Mouse (Mus musculus) intestine, embryonic 15.5 days (tissue): ENCODE data around the gene Tial1. TPM values are rescaled to one million over a fixed set of nuclear protein-coding genes. Genes with fewer than 3 reads are reported as not detected.

ENCODE experiments used
- ATAC-seq: fragments of 200-750 bp; cut with Nextera tagmentation; 2 replicates; pipeline ENCODE4 v1.8.0; 2017; ENCODE audit warnings: moderate TSS enrichment, moderate library complexity
- H3K27ac ChIP-seq: fragments of 300-500 bp; sonication (generic); 2 replicates; pipeline ENCODE4 v1.5.1; 2015; ENCODE audit warnings: mild to moderate bottlenecking, inconsistent platforms
- H3K27me3 ChIP-seq: fragments of 300-500 bp; sonication (generic); replicated peaks from 2 replicates; pipeline ENCODE4 v1.6.1; 2015; ENCODE audit warnings: inconsistent platforms
- H3K36me3 ChIP-seq: fragments of 300-500 bp; sonication (generic); 2 replicates; pipeline ENCODE4 v1.6.1; 2015; ENCODE audit warnings: inconsistent platforms
- H3K4me1 ChIP-seq: fragments of 300-500 bp; sonication (generic); replicated peaks from 2 replicates; pipeline ENCODE4 v1.6.1; 2015; ENCODE audit warnings: inconsistent platforms
- H3K4me2 ChIP-seq: fragments of 300-500 bp; sonication (generic); replicated peaks from 2 replicates; pipeline ENCODE4 v1.6.1; 2015; ENCODE audit warnings: mild to moderate bottlenecking, inconsistent platforms
- H3K4me3 ChIP-seq: fragments of 300-500 bp; sonication (generic); replicated peaks from 2 replicates; pipeline ENCODE4 v1.5.1; 2015; ENCODE audit warnings: inconsistent platforms
- H3K9ac ChIP-seq: fragments of 300-500 bp; sonication (generic); 2 replicates; pipeline ENCODE4 v1.6.1; 2015; ENCODE audit warnings: inconsistent platforms
- H3K9me3 ChIP-seq: fragments of 300-500 bp; sonication (generic); 2 replicates; pipeline ENCODE4 v1.6.1; 2016; ENCODE audit warnings: inconsistent platforms
- WGBS: fragments of 180-500 bp; shearing (Covaris S2); methylation state at CpG from one replicate; pipeline ENCODE4 v1.1.7; 2015; 5-methylcytosine and 5-hydroxymethylcytosine counted together
- polyA plus RNA-seq: library from polyadenylated mRNA; unstranded; fragments of >200 nt; fragmentation: Nextera tagmentation; extraction: Ambion mirVana; gene quantifications from 2 replicates; pipeline ENCODE4 v1.2.1, GENCODE M21; 2015

Gene Tial1
- polyA plus RNA-seq, 1 experiment from 2014 or later: 24.2 TPM

- H3K9ac ChIP-seq: no peak overlapping the region
- ATAC-seq: no peak
- 0 out of 2 replicates have a peak, but pooled peaks cover 6% of the 10 kb centered on the region for H3K36me3 ChIP-seq
- no peak overlapping the region for H3K27ac ChIP-seq
- no peaks in the 10 kb centered on the region for H3K27me3 ChIP-seq
- H3K9me3 ChIP-seq: no peaks in the 10 kb centered on the region
- no peak overlapping the region for H3K4me3 ChIP-seq
- no peaks in the 10 kb centered on the region for H3K4me1 ChIP-seq
- no peak overlapping the region for H3K4me2 ChIP-seq
- 96% methylated on average over 2 of the region's 2 CpGs for WGBS
Measured at GRCm38 (mm10) chr7:128440584-128440983, 20.9 kb downstream of the Tial1 start.

GRCm38 (mm10) chr7:128439251-128439650, 22.3 kb downstream of the Tial1 start:
- 0 out of 2 replicates have a peak, but pooled peaks cover 4% of the 10 kb centered on the region for H3K36me3 ChIP-seq
- no peaks in the 10 kb centered on the region for H3K27me3 ChIP-seq
- ATAC-seq: no peak
- no peak overlapping the region for H3K9ac ChIP-seq
- H3K4me1 ChIP-seq: no peaks in the 10 kb centered on the region
- WGBS: 93% methylated on average over 6 of the region's 6 CpGs
- no peak overlapping the region for H3K4me3 ChIP-seq
- no peaks in the 10 kb centered on the region for H3K9me3 ChIP-seq
- H3K27ac ChIP-seq: no peak overlapping the region
- no peak overlapping the region for H3K4me2 ChIP-seq

- Histone ChIP-seq H3K4me1 (no peaks in the 10 kb centered on the region), H3K4me3 (no peak overlapping the region), H3K36me3 (0 out of 2 replicates have a peak, but pooled peaks cover 3% of the 10 kb centered on the region), H3K27me3 (no peaks in the 10 kb centered on the region), H3K9ac (no peak overlapping the region), H3K27ac (no peak overlapping the region), H3K9me3 (no peaks in the 10 kb centered on the region), H3K4me2 (no peak overlapping the region)
- ATAC-seq: no peak
Measured at GRCm38 (mm10) chr7:128438131-128438530, 23.4 kb downstream of the Tial1 start.

GRCm38 (mm10) chr7:128433213-128433612, 28.3 kb downstream of the Tial1 start:
- H3K27ac ChIP-seq: no peak overlapping the region
- H3K4me1 ChIP-seq: no peaks in the 10 kb centered on the region
- H3K27me3 ChIP-seq: no peaks in the 10 kb centered on the region
- H3K9me3 ChIP-seq: no peaks in the 10 kb centered on the region
- WGBS: 43% methylated on average over 1 of the region's 1 CpGs
- no peak for ATAC-seq
- H3K4me3 ChIP-seq: no peak overlapping the region
- H3K36me3 ChIP-seq: no peaks in the 10 kb centered on the region
- no peak overlapping the region for H3K9ac ChIP-seq
- H3K4me2 ChIP-seq: no peak overlapping the region

GRCm38 (mm10) chr7:128432574-128432973, 28.9 kb downstream of the Tial1 start:
- Histone ChIP-seq H3K27me3 (no peaks in the 10 kb centered on the region), H3K9ac (no peak overlapping the region), H3K4me1 (no peaks in the 10 kb centered on the region), H3K27ac (no peak overlapping the region), H3K9me3 (no peaks in the 10 kb centered on the region), H3K4me2 (no peak overlapping the region), H3K36me3 (no peaks in the 10 kb centered on the region), H3K4me3 (no peak overlapping the region)
- 72% methylated on average over 10 of the region's 10 CpGs for WGBS
- no peak for ATAC-seq

- Histone ChIP-seq H3K9me3 (no peaks in the 10 kb centered on the region), H3K9ac (no peak overlapping the region), H3K4me3 (no peak overlapping the region), H3K36me3 (no peaks in the 10 kb centered on the region), H3K27me3 (peaks cover 28% of the 10 kb centered on the region), H3K27ac (no peak overlapping the region), H3K4me1 (peaks cover 9% of the 10 kb centered on the region), H3K4me2 (no peak overlapping the region)
- whole genome bisulfite sequencing: 71% methylated on average over 3 of the region's 3 CpGs
- no peak for ATAC-seq
Measured at GRCm38 (mm10) chr7:128422491-128422890, 39.0 kb downstream of the Tial1 start.

- H3K27ac ChIP-seq: no peak overlapping the region
- no peaks in the 10 kb centered on the region for H3K9me3 ChIP-seq
- WGBS: 78% methylated on average over 7 of the region's 7 CpGs
- H3K4me1 ChIP-seq: peaks cover 16% of the 10 kb centered on the region
- no peaks in the 10 kb centered on the region for H3K36me3 ChIP-seq
- peaks cover 31% of the 10 kb centered on the region for H3K27me3 ChIP-seq
- H3K4me2 ChIP-seq: no peak overlapping the region
- ATAC-seq: no peak
- H3K9ac ChIP-seq: no peak overlapping the region
- H3K4me3 ChIP-seq: no peak overlapping the region
Measured at GRCm38 (mm10) chr7:128421701-128422100, 39.8 kb downstream of the Tial1 start.

GRCm38 (mm10) chr7:128419690-128420089, 41.8 kb downstream of the Tial1 start:
- H3K27me3 ChIP-seq: peaks cover 39% of the 10 kb centered on the region
- no peaks in the 10 kb centered on the region for H3K36me3 ChIP-seq
- H3K4me2 ChIP-seq: no peak overlapping the region
- WGBS: 31% methylated on average over 9 of the region's 9 CpGs
- ATAC-seq: no peak
- H3K9me3 ChIP-seq: no peaks in the 10 kb centered on the region
- H3K9ac ChIP-seq: no peak overlapping the region
- peaks cover 16% of the 10 kb centered on the region for H3K4me1 ChIP-seq
- H3K4me3 ChIP-seq: no peak overlapping the region
- no peak overlapping the region for H3K27ac ChIP-seq

GRCm38 (mm10) chr7:128417930-128418779, 43.4 kb downstream of the Tial1 start, which contains the start of gene Rgs10:
Gene Rgs10, minus strand, starts transcription at chr7:128418758.
- H3K4me3 ChIP-seq: peak within 1 kb of the TSS; percentile 62
- peak; percentile 94 for ATAC-seq
- H3K4me1 ChIP-seq: peaks cover 16% of the 10 kb centered on the region
- H3K9me3 ChIP-seq: no peaks in the 10 kb centered on the region
- H3K27me3 ChIP-seq: peaks cover 39% of the 10 kb centered on the region
- no peak within 1 kb of the TSS for H3K27ac ChIP-seq
- under 1% methylated on average over 97 of the region's 102 CpGs for WGBS
- H3K4me2 ChIP-seq: peak within 1 kb of the TSS; percentile 99
- H3K9ac ChIP-seq: peak within 1 kb of the TSS; percentile 65
- no peaks in the 10 kb centered on the region for H3K36me3 ChIP-seq

- Histone ChIP-seq H3K27ac (no peak overlapping the region), H3K4me3 (peak overlapping the region; percentile 62), H3K27me3 (peaks cover 39% of the 10 kb centered on the region), H3K9ac (peak overlapping the region; percentile 65), H3K4me1 (peaks cover 17% of the 10 kb centered on the region), H3K4me2 (peak overlapping the region; percentile 99), H3K9me3 (no peaks in the 10 kb centered on the region), H3K36me3 (no peaks in the 10 kb centered on the region)
- 2% methylated on average over 32 of the region's 32 CpGs for WGBS
- peak; percentile 24; the same call in 1 of the 2 replicates for ATAC-seq
Measured at GRCm38 (mm10) chr7:128417226-128417929, 44.1 kb downstream of the Tial1 start.

- no peak for ATAC-seq
- peaks cover 39% of the 10 kb centered on the region for H3K27me3 ChIP-seq
- peak overlapping the region; percentile 62; the same call in 1 of the 2 replicates for H3K4me3 ChIP-seq
Measured at GRCm38 (mm10) chr7:128416664-128417063, 44.9 kb downstream of the Tial1 start.

GRCm38 (mm10) chr7:128414433-128414832, 47.1 kb downstream of the Tial1 start:
- Histone ChIP-seq H3K4me2 (no peak overlapping the region), H3K27me3 (peaks cover 25% of the 10 kb centered on the region), H3K4me3 (no peak overlapping the region), H3K4me1 (peaks cover 22% of the 10 kb centered on the region), H3K27ac (no peak overlapping the region), H3K9ac (0 out of 2 replicates have a peak overlapping the region, but pooled peaks have one; percentile 6), H3K36me3 (no peaks in the 10 kb centered on the region), H3K9me3 (no peaks in the 10 kb centered on the region)
- ATAC-seq: no peak
- WGBS: 42% methylated on average over 8 of the region's 8 CpGs

More at GRCm38 (mm10) chr7:128416664-128417063, 44.9 kb downstream of the Tial1 start:
- H3K4me1 ChIP-seq: peaks cover 19% of the 10 kb centered on the region
- no peak overlapping the region for H3K9ac ChIP-seq
- peak overlapping the region; percentile 99 for H3K4me2 ChIP-seq
- 64% methylated on average over 6 of the region's 6 CpGs for WGBS
- no peak overlapping the region for H3K27ac ChIP-seq
- H3K36me3 ChIP-seq: no peaks in the 10 kb centered on the region
- H3K9me3 ChIP-seq: no peaks in the 10 kb centered on the region
